Mouse (Mus musculus) brain, adult 2 months (tissue): ENCODE measurements around the gene Cntn2.
A peak's percentile ranks its signal among the peaks of the same experiment; 100 is the strongest.

Source experiments
- DNase-seq: peaks from one replicate; pipeline ENCODE4 v3.0.0; 2011; ENCODE audit warnings: low read depth, low spot score

Gene Cntn2

DNA sequence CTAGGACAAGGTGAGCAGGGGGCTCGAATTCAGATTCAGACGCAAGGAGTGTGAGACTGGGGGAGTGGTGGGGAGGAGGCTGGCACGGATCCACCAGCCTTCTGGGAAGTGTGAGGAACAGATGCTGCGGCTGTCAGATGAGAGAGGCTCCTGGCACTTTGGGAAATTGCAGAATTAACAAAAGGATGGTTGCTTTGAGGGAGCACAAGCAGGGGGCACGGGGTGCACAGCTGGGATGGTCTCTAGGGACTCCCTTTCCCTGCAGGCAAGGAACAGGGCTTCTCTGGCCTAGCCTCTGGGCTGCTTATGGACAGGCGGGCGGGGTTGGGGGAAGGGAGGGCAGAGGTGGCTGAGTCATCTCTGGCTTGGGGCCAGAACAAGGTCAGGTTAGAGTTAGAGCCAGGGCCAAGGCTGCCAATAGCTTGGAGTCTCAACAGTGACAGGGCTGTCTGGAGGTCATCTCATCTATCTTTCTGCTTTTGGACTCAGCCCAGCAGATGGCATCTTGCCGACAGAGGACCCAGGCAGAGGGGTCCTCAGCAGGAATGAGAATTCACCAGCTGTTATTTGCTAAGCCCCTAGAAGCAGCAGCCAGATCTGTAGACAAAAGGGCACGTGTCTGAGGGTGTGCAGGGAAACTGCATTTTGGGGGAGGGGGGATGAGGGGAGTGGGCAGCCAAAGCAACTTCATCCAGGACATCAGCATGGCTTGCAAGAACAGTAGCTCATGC is 15.0 kb upstream of the Cntn2 start:
- DNase-seq: peak; percentile 82

DNA sequence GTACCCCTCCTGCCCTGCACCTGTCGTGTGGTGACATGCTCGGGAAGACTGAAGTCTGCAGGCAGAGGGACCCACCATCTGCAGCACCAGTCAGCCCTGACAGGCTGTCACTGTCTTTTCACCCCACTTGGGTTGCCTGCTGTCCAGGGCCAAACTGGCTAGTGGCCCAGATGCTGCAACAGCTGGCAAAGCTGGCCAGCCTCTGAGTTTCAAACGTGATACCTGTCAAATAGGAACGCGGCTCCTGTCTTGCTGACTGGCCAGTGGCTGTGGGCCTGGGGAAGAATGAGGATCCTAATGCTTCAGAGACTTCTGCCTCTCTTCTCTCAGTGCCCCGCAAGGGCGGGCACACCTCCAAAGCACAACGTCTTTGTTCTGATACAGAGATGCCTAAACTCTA is 733 bp upstream of the Cntn2 start:
- DNase-seq: no peak

DNA sequence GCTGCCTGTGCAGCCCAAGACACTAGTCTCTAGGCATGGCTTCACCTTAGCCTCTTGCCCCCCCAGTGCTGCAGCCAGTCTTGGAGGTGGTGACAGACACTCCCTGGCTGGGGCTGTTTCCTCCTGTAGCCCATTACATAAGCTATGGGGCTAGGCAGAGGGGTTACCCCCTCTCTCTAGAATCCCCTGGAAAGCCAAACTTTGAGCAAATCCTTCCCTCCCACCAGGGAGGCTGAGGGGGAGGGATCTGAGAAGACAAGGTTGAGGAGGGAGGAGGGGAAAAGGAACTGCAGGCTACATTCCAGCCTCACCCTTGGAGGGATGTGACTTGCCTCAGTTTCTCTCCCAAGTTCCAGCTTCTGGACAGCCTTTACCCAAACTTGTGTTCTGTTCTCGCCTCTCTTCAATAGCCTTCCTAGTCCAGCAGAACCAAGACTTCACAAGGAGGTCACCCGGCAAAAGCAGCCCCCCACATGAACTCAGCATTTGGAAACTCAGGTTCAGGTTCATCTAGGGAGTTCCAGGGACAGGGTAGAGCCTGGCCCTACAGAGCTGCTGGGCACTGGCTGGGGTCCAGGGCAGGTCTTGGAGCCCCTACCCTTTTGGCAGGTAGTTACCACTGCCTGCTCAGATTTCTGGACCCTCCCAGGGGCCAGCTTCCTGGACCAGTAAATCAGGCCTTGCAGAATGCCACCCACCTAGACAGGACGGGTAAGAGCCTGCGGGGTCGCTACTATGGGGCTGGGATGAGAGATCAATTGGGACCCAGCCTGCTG is 1.0 kb downstream of the Cntn2 start:
- peak; percentile 64 for DNase-seq

DNA sequence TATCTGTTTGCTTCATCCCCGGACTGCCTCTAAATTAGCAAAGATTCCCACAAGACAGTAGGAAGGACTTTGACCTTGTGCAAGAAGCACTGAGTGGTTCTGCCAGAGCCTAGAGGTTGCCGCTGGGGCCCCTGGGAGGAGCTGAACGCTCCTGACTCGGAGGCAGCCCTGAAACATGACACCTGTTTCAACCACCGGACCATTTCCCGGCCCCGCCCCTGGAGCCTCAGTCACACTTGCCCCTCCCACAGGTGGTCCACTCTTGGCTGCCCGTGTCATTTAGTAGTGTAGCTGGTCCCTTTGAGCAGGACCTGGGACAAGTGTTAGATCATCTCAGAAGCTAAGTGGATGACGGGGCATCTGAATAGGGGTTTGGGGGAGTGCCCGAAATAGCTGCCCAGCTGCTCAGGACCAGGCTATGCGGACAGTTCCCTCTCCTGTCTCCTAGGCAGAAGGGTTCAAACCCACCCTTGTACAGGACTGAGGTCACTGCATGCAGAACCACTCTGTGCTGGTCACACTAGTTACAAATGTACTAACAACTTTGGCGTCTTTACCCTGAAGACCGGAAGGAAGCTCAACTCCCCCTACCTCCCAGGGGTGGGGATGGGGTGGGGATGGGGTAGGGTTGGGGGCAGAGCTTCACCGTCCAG is 1.8 kb downstream of the Cntn2 start:
- DNase-seq: peak; percentile 66

- DNase-seq: no peak
These were observed 2.4 kb downstream of the Cntn2 start for GRCm38 (mm10) chr1:132540701-132541100.

- peak; percentile 98 for DNase-seq
These were observed 5.3 kb downstream of the Cntn2 start for GRCm38 (mm10) chr1:132537736-132538135.

DNA sequence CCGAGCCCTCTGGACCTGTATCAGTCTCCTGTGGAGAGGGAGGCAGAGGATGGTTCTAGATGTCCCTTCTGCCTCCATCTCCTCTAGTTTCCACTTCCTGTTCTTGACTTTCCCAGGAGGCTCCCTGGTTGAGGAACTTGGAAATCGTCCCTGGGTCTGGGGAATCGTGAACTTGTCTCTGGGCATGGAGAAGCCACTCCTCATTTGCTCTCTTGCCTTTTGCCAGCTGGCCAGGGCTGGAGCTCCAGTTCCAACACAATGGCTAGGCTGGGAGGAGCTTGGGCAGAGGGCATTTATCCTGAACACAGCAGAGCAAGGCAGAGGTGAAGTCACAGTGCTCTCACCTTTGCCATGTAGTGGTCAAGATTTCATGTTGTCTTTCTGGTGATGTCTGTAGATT is 6.6 kb downstream of the Cntn2 start:
- DNase-seq: peak; percentile 83

GRCm38 (mm10) chr1:132535541-132535940 is 7.5 kb downstream of the Cntn2 start:
- DNase-seq: no peak

GRCm38 (mm10) chr1:132533840-132534239 is 9.2 kb downstream of the Cntn2 start:
- no peak for DNase-seq

GRCm38 (mm10) chr1:132532521-132532920 is 10.5 kb downstream of the Cntn2 start:
- no peak for DNase-seq

GRCm38 (mm10) chr1:132530631-132531191 is 12.3 kb downstream of the Cntn2 start:
- no peak for DNase-seq

DNA sequence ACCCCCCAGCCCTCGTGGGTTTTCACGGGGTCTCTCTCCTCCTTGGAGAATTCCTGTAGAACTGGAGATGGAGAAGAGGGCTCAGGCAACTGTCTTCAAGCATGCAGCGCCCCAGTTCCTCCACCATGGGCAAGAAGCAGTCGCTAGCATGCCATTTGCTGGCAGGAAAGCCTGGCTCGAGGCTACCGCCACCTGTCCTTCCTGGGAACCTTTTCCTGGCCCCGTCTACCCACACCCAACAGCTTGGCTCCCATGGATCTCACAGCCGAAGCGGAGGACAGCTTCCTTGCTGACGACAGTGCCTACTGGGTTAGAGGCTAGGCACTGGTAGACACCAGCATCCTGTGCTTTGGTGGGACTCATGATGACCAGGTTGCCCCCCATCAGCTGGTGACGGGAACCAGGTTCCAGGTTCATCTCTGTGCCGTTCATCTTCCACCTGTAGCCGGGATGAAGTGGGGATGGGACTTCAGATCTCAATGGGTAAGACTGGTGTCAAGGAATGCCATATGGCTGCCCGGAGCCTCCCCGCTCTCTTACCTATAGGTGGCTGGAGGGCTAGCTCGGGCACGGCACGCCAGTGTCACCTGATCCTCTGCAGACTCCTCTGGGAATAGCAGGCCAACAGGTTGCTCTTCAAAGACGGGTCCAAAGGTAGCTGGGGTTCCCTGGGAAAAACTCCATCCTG is 14.3 kb downstream of the Cntn2 start:
- peak; percentile 97 for DNase-seq

DNA sequence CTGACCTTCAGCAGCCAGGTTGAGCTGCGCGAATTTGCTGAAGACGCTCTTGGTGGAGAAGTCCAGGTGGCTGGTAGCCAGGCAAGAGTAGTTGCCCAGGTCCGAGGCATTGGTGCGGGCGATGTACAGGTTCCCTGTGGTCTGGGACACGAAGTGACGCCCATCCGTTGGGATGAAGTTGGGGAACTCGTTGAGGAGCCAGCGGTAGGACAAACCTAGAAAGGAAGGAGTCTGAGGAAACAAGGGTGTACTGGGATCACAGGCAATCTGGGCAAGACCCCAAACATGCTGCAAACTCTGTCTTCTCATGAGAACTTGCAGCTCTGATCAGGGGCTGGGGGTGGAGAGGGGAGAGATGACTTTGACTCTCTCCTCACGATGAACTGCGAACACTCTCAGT is 15.0 kb downstream of the Cntn2 start:
- no peak for DNase-seq

DNA sequence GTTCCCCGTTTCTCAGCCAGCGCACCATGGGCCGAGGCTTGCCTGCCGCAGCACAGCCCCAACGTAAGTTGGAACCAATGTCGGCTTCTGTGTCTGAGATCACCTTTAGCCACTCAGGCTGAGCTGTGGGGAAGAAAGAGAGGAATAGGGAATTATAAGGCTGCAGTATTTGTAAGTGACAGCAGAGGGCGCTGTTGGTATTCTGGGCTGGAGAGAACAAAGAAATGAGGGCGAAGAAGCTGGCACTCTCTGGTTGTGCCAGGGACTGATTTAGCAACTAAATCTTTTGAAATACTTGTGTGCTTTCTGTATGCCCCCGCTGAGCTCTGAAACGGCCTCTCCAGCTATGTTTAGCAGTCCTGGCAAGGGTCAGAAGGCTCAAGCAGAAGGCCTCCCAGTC is 17.2 kb downstream of the Cntn2 start:
- DNase-seq: peak; percentile 94

- DNase-seq: peak; percentile 61
These were observed 19.1 kb downstream of the Cntn2 start for GRCm38 (mm10) chr1:132523920-132524319.

DNA sequence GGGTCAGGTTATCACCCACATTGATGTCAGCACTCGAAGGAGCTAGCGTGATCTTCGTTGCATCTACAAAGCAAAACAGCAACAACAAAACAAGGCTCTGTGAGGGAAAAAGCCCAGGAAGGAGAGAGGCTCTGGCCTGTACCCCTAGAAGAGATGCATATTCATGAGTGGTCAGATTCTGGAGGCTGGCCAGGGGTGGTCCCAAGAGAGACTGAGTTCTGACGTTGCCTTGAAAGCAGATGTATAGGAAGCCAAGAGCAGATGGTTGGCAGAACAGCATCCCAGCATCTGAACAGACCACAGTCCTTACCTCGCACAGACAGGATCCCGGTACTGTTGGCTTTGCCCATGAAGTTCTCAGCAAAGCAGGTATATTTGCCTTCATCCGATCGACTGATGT is 20.0 kb downstream of the Cntn2 start:
- no peak for DNase-seq

DNA sequence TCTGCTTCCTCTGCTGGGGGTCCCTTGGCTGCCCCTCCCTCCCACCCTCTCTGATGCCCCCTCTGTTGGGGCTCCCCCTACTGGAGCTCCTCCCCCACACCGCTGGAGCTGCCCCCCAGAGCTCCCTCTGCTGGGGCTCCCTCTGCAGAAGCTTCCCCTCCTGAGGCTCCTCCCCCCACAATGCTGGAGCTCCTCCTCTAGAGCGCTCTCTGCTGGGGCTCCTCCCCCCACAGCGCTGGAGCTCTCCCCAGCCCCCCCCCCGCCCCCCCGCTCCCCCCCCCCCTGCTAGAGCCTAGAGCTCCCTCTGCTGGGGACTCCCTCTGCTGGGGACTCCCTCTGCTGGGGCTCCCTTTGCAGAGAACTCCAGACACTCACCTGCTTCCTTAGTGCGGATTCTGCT is 22.3 kb downstream of the Cntn2 start:
- peak; percentile 84 for DNase-seq

GRCm38 (mm10) chr1:132519734-132520133 is 23.3 kb downstream of the Cntn2 start:
- no peak for DNase-seq

- no peak for DNase-seq
These were observed 24.4 kb downstream of the Cntn2 start for GRCm38 (mm10) chr1:132518621-132519020.

- no peak for DNase-seq
These were observed 26.3 kb downstream of the Cntn2 start for GRCm38 (mm10) chr1:132516776-132517175.

DNA sequence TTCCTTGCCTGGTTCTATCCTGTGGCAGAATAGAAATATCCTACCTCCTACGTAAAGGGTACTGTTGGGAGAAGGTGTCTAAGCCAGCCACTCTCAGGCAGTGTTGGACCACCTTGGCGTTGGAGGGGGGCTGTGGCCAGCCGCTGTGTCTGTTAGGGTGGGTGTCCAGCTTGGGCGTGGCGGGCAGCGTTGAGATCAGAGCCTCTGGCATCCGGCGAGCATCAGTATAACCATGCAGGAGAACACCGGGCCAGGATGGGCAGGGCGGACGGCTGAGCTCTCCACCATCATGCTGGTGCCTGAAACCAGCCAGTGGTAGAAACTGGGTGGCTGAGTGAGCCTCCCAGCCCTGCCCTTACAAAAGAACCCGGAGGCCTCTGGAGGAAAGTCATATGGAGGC is 27.7 kb downstream of the Cntn2 start:
- no peak for DNase-seq

- peak; percentile 39 for DNase-seq
These were observed 30.9 kb downstream of the Cntn2 start for GRCm38 (mm10) chr1:132512106-132512505.
